Mouse (Mus musculus): ENCODE results near the gene Tbc1d8. TPM values are rescaled to one million over a fixed set of nuclear protein-coding genes. Genes with fewer than 3 reads are reported as not detected.

Tbc1d8 gene
- total and polyA plus RNA-seq, 2 experiments from 2014 or later: 7.8 to 17.4 TPM

- H3K36me3 ChIP-seq (ENCODE audit: insufficient read depth, low read length): no peaks in the 10 kb centered on the region
- no peak overlapping the region for H3K4me3 ChIP-seq (ENCODE audit: low read length)
- H3K27ac ChIP-seq: no peak overlapping the region
- DNase-seq (ENCODE audit: low spot score) (peak; percentile 68), ATAC-seq (peak; percentile 83)
- H3K4me2 ChIP-seq (ENCODE audit: low read depth, low read length): no peak overlapping the region
- peaks cover 16% of the 10 kb centered on the region for H3K4me1 ChIP-seq (ENCODE audit: insufficient read depth, low read length)
- no peaks in the 10 kb centered on the region for H3K9me3 ChIP-seq (ENCODE audit: low read length)
- 54% methylated on average over 12 of the region's 12 CpGs for WGBS
- TF ChIP-seq CTCF (IDR thresholded peaks at IDR 0.05; ENCODE audit: low read depth): no peak
- H3K27me3 ChIP-seq (ENCODE audit: insufficient read depth, low read length): no peaks in the 10 kb centered on the region
- H3K9ac ChIP-seq (replicated peaks; ENCODE audit: low read length): no peak overlapping the region
These were observed 38.6 kb downstream of the Tbc1d8 start for GRCm38 (mm10) chr1:39439661-39440548.

- no peak for TF ChIP-seq CTCF (IDR thresholded peaks at IDR 0.05; ENCODE audit: low read depth)
- ATAC-seq: no peak
- H3K27ac ChIP-seq: no peak overlapping the region
- no peak overlapping the region for H3K9ac ChIP-seq (replicated peaks; ENCODE audit: low read length)
- no peak overlapping the region for H3K4me2 ChIP-seq (ENCODE audit: low read depth, low read length)
- DNase-seq (ENCODE audit: low spot score): no peak
- no peak overlapping the region for H3K4me3 ChIP-seq (ENCODE audit: low read length)
- no peaks in the 10 kb centered on the region for H3K9me3 ChIP-seq (ENCODE audit: low read length)
- H3K4me1 ChIP-seq (ENCODE audit: insufficient read depth, low read length): peaks cover 8% of the 10 kb centered on the region
- H3K27me3 ChIP-seq (ENCODE audit: insufficient read depth, low read length): no peaks in the 10 kb centered on the region
- H3K36me3 ChIP-seq (ENCODE audit: insufficient read depth, low read length): no peaks in the 10 kb centered on the region
These were observed 39.9 kb downstream of the Tbc1d8 start for GRCm38 (mm10) chr1:39438629-39439028.

GRCm38 (mm10) chr1:39434264-39434663 lies 44.3 kb downstream of the Tbc1d8 start:
- 83% methylated on average over 6 of the region's 6 CpGs for WGBS
- ATAC-seq: no peak
- Histone ChIP-seq H3K9me3 (ENCODE audit: low read length) (no peaks in the 10 kb centered on the region), H3K27me3 (ENCODE audit: insufficient read depth, low read length) (no peaks in the 10 kb centered on the region), H3K4me2 (ENCODE audit: low read depth, low read length) (no peak overlapping the region), H3K36me3 (ENCODE audit: insufficient read depth, low read length) (no peaks in the 10 kb centered on the region), H3K9ac (replicated peaks; ENCODE audit: low read length) (no peak overlapping the region), H3K4me3 (ENCODE audit: low read length) (no peak overlapping the region), H3K4me1 (ENCODE audit: insufficient read depth, low read length) (no peaks in the 10 kb centered on the region), H3K27ac (no peak overlapping the region)
- no peak for TF ChIP-seq CTCF (IDR thresholded peaks at IDR 0.05; ENCODE audit: low read depth)
- DNase-seq (ENCODE audit: low spot score): no peak

- Histone ChIP-seq H3K27me3 (ENCODE audit: insufficient read depth, low read length) (no peaks in the 10 kb centered on the region), H3K4me2 (ENCODE audit: low read depth, low read length) (no peak overlapping the region), H3K4me3 (ENCODE audit: low read length) (no peak overlapping the region), H3K4me1 (ENCODE audit: insufficient read depth, low read length) (no peaks in the 10 kb centered on the region), H3K9ac (replicated peaks; ENCODE audit: low read length) (no peak overlapping the region), H3K36me3 (ENCODE audit: insufficient read depth, low read length) (no peaks in the 10 kb centered on the region), H3K9me3 (ENCODE audit: low read length) (0 out of 2 replicates have a peak, but pooled peaks cover 2% of the 10 kb centered on the region), H3K27ac (no peak overlapping the region)
- 77% methylated on average over 9 of the region's 9 CpGs for WGBS
- DNase-seq (ENCODE audit: low spot score) (no peak), ATAC-seq (no peak)
- no peak for TF ChIP-seq CTCF (IDR thresholded peaks at IDR 0.05; ENCODE audit: low read depth)
These were observed 48.5 kb downstream of the Tbc1d8 start for GRCm38 (mm10) chr1:39430020-39430419.

- Histone ChIP-seq H3K27ac (no peak overlapping the region), H3K4me2 (ENCODE audit: low read depth, low read length) (no peak overlapping the region), H3K4me1 (ENCODE audit: insufficient read depth, low read length) (no peaks in the 10 kb centered on the region), H3K36me3 (ENCODE audit: insufficient read depth, low read length) (no peaks in the 10 kb centered on the region), H3K9me3 (ENCODE audit: low read length) (0 out of 2 replicates have a peak, but pooled peaks cover 2% of the 10 kb centered on the region), H3K9ac (replicated peaks; ENCODE audit: low read length) (no peak overlapping the region), H3K4me3 (ENCODE audit: low read length) (no peak overlapping the region), H3K27me3 (ENCODE audit: insufficient read depth, low read length) (no peaks in the 10 kb centered on the region)
- TF ChIP-seq CTCF (IDR thresholded peaks at IDR 0.05; ENCODE audit: low read depth): no peak
- DNase-seq (ENCODE audit: low spot score) (no peak), ATAC-seq (no peak)
- 89% methylated on average over 5 of the region's 5 CpGs for WGBS
These were observed 49.5 kb downstream of the Tbc1d8 start for GRCm38 (mm10) chr1:39429015-39429414.

- TF ChIP-seq CTCF (IDR thresholded peaks at IDR 0.05; ENCODE audit: low read depth): no peak
- Histone ChIP-seq H3K4me1 (ENCODE audit: insufficient read depth, low read length) (no peaks in the 10 kb centered on the region), H3K9me3 (ENCODE audit: low read length) (0 out of 2 replicates have a peak, but pooled peaks cover 2% of the 10 kb centered on the region), H3K4me3 (ENCODE audit: low read length) (no peak overlapping the region), H3K27me3 (ENCODE audit: insufficient read depth, low read length) (no peaks in the 10 kb centered on the region), H3K4me2 (ENCODE audit: low read depth, low read length) (no peak overlapping the region), H3K36me3 (ENCODE audit: insufficient read depth, low read length) (no peaks in the 10 kb centered on the region), H3K9ac (replicated peaks; ENCODE audit: low read length) (no peak overlapping the region), H3K27ac (no peak overlapping the region)
- 84% methylated on average over 4 of the region's 4 CpGs for WGBS
- ATAC-seq: no peak
- DNase-seq (ENCODE audit: low spot score): no peak
These were observed 50.3 kb downstream of the Tbc1d8 start for GRCm38 (mm10) chr1:39428280-39428679.

GRCm38 (mm10) chr1:39425497-39425896 lies 53.1 kb downstream of the Tbc1d8 start:
- no peaks in the 10 kb centered on the region for H3K36me3 ChIP-seq (ENCODE audit: insufficient read depth, low read length)
- H3K9ac ChIP-seq (replicated peaks; ENCODE audit: low read length): no peak overlapping the region
- H3K4me1 ChIP-seq (ENCODE audit: insufficient read depth, low read length): peaks cover 6% of the 10 kb centered on the region; the same call in 1 of the 2 replicates
- ATAC-seq: no peak
- H3K4me3 ChIP-seq (ENCODE audit: low read length): no peak overlapping the region
- no peak for TF ChIP-seq CTCF (IDR thresholded peaks at IDR 0.05; ENCODE audit: low read depth)
- no peak for DNase-seq (ENCODE audit: low spot score)
- H3K27ac ChIP-seq: no peak overlapping the region
- no peak overlapping the region for H3K4me2 ChIP-seq (ENCODE audit: low read depth, low read length)
- H3K27me3 ChIP-seq (ENCODE audit: insufficient read depth, low read length): no peaks in the 10 kb centered on the region
- H3K9me3 ChIP-seq (ENCODE audit: low read length): 0 out of 2 replicates have a peak, but pooled peaks cover 2% of the 10 kb centered on the region
- WGBS: 89% methylated on average over 9 of the region's 9 CpGs

All from hindbrain, postnatal 0 days (tissue).